Comparison of ENCODE assay signal across 8 mouse cellular contexts in the genomic region with DNA sequence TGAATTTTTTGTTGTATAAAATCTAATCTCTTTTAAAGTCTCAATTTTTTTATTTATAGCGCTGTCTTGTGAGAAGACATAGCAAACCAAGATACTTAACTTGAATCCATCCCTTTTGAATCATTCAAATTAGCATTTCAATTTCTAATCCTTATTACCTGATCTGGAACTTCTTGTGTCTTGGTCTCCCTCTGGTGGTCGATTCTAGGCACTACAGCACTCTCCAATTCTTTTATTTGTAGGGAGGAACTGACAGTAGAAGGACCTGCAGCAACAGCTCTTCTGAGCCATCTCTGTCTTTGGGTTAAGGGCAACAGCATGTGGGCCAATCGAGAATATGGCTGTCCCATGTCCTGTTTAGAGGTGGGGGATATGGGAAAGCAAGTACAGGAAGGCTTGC. TPM values are rescaled to one million over a fixed set of nuclear protein-coding genes. Genes with fewer than 3 reads are reported as not detected.
A peak's percentile ranks its signal among the peaks of the same experiment; 100 is the strongest.
DNase-seq lines count a peak whose midpoint lies in the region; ATAC-seq and TF ChIP-seq lines count a peak whose summit lies in the region.
"Had no signal": no experiment of that assay in that cellular context is flagged by ENCODE, and none has a peak within 500 bp of the region (broad histone marks: within the 10 kb centered on the region; RNA-seq: fewer than 3 reads in every experiment).

No protein-coding gene starts in this region.

- TF ChIP-seq EP300 in CH12.LX (IDR thresholded peaks at IDR 0.05; ENCODE audit: low read length), result no peak

- H3K4me2 ChIP-seq in kidney, embryonic 16.5 days (replicated peaks; ENCODE audit: low read depth, low read length), result no peak overlapping the region
- no peak overlapping the region for H3K4me2 ChIP-seq in CH12.LX (ENCODE audit: insufficient read depth, low read depth, poor library complexity, severe bottlenecking)

- H3K9me3 ChIP-seq in kidney, embryonic 16.5 days (ENCODE audit: low read length), result no peaks in the 10 kb centered on the region
- no peaks in the 10 kb centered on the region for H3K9me3 ChIP-seq in CH12.LX (replicated peaks; ENCODE audit: low read length)
- H3K9me3 ChIP-seq in embryonic facial prominence, embryonic 10.5 days, result no peaks in the 10 kb centered on the region

- H3K4me1 ChIP-seq in kidney, embryonic 16.5 days (ENCODE audit: insufficient read depth, low read length), result no peaks in the 10 kb centered on the region
- no peaks in the 10 kb centered on the region for H3K4me1 ChIP-seq in CH12.LX (ENCODE audit: control insufficient read depth in 1 of 2, insufficient read depth in 2 of 2)
- H3K4me1 ChIP-seq in embryonic facial prominence, embryonic 10.5 days, result no peaks in the 10 kb centered on the region
- H3K4me1 ChIP-seq in small intestine, adult 2 months (ENCODE audit: control insufficient read depth, insufficient read depth, insufficient read length, low read length), result no peaks in the 10 kb centered on the region

- no peaks in the 10 kb centered on the region for H3K27me3 ChIP-seq in kidney, embryonic 16.5 days (ENCODE audit: insufficient read depth, low read length)
- peaks cover 76% of the 10 kb centered on the region for H3K27me3 ChIP-seq in CH12.LX (replicated peaks)
- H3K27me3 ChIP-seq in embryonic facial prominence, embryonic 10.5 days (replicated peaks; ENCODE audit: low read depth, poor library complexity, severe bottlenecking), result no peaks in the 10 kb centered on the region
- no peaks in the 10 kb centered on the region for H3K27me3 ChIP-seq in small intestine, adult 2 months (ENCODE audit: control insufficient read depth, insufficient read depth, low read length)

- no peak overlapping the region for H3K9ac ChIP-seq in kidney, embryonic 16.5 days (replicated peaks; ENCODE audit: low read length)
- no peak overlapping the region for H3K9ac ChIP-seq in CH12.LX (ENCODE audit: insufficient read depth, low read depth)

- peak; percentile 67 to 74 for TF ChIP-seq CTCF in CH12.LX (conservative IDR thresholded peaks at IDR 0.05 in 1 of 2, IDR thresholded peaks at IDR 0.05 in 1 of 2; ENCODE audit: low read depth in 2 of 2, low read length in 2 of 2)
- TF ChIP-seq CTCF in small intestine, adult 2 months (IDR thresholded peaks at IDR 0.05; ENCODE audit: extremely low read depth, insufficient read length, insufficient replicate concordance, low read depth, low read length), result 0 out of 2 replicates have a peak, but pooled peaks have one; percentile 41

- ATAC-seq in kidney, embryonic 16.5 days (ENCODE audit: low FRiP score, low TSS enrichment), result no peak

- H3K4me3 ChIP-seq in kidney, embryonic 16.5 days (ENCODE audit: low read length), result no peak overlapping the region
- no peak overlapping the region for H3K4me3 ChIP-seq in CH12.LX (replicated peaks in 1 of 3; ENCODE audit: low read depth in 2 of 3, low read length in 2 of 3, poor library complexity in 1 of 3)
- H3K4me3 ChIP-seq in embryonic facial prominence, embryonic 10.5 days, result no peak overlapping the region
- no peak overlapping the region for H3K4me3 ChIP-seq in small intestine, adult 2 months (ENCODE audit: low read depth, low read length)
- H3K4me3 ChIP-seq: myocyte had no signal

- TF ChIP-seq RAD21 in CH12.LX (IDR thresholded peaks at IDR 0.05; ENCODE audit: low read depth, low read length), result no peak; the same call in none of the 2 replicates

- peak; percentile 10 for DNase-seq in kidney, adult 18-20 months
- DNase-seq in CH12.LX (ENCODE audit: extremely low read depth) (peak; percentile 46), R1 (ENCODE audit: low read depth, low spot score) (peak; percentile 62)
- DNase-seq in embryonic facial prominence, embryonic 10.5 days (ENCODE audit: low spot score), result peak; percentile 56
- DNase-seq in left cerebral cortex, postnatal 4 days, result peak; percentile 21

- no peaks in the 10 kb centered on the region for H3K79me2 ChIP-seq in CH12.LX (replicated peaks; ENCODE audit: control insufficient read depth, extremely low read depth, insufficient read depth, poor library complexity, severe bottlenecking)

- intact Hi-C loops in left cerebral cortex, postnatal 4 days (cut with DNase I), result loop anchor here (5.0 kb wide), 1 partner anchor 115 kb away; no protein-coding TSS in a partner anchor

- in situ Hi-C loops in CH12.LX (cut with MboI; ENCODE audit: low pct_ligation_motif_present, low pct_unique_long_range_greater_than_20kb, low sequenced_read_pairs), result no loop called here

- H3K27ac ChIP-seq in kidney, embryonic 16.5 days (ENCODE audit: low read length), result no peak overlapping the region
- H3K27ac ChIP-seq in CH12.LX (ENCODE audit: insufficient read depth, low read depth), result no peak overlapping the region
- H3K27ac ChIP-seq in embryonic facial prominence, embryonic 10.5 days (replicated peaks), result no peak overlapping the region
- no peak overlapping the region for H3K27ac ChIP-seq in small intestine, adult 2 months (ENCODE audit: insufficient read depth, low read depth, low read length)

- 10% methylated on average over 3 of the region's 3 CpGs for WGBS in kidney, embryonic 16.5 days
- WGBS in embryonic facial prominence, embryonic 10.5 days, result 13% methylated on average over 3 of the region's 3 CpGs
- WGBS in small intestine, adult 2 months, result 4% methylated on average over 3 of the region's 3 CpGs

- dilution Hi-C loops in CH12.LX (cut with MboI; ENCODE audit: extremely low pct_ligation_motif_present, extremely low pct_unique_long_range_greater_than_20kb, low sequenced_read_pairs), result no loop called here

- TF ChIP-seq POLR2A in CH12.LX (IDR thresholded peaks at IDR 0.05; ENCODE audit: low read depth, low read length), result no peak
- TF ChIP-seq POLR2A in small intestine, adult 2 months (IDR thresholded peaks at IDR 0.05; ENCODE audit: low read depth, low read length), result no peak

- no peaks in the 10 kb centered on the region for H3K36me3 ChIP-seq in kidney, embryonic 16.5 days (ENCODE audit: insufficient read depth, low read length)
- no peaks in the 10 kb centered on the region for H3K36me3 ChIP-seq in CH12.LX (replicated peaks in 1 of 2; ENCODE audit: control insufficient read depth in 1 of 2, insufficient read depth in 1 of 2, low read length in 1 of 2)
- no peaks in the 10 kb centered on the region for H3K36me3 ChIP-seq in embryonic facial prominence, embryonic 10.5 days (replicated peaks)
- H3K36me3 ChIP-seq in small intestine, adult 2 months (ENCODE audit: control insufficient read depth, insufficient read depth, low read length), result no peaks in the 10 kb centered on the region

TF ChIP-seq in CH12.LX, 34 proteins besides CTCF, POLR2A, EP300 and RAD21:
- TF ChIP-seq MXI1 (IDR thresholded peaks at IDR 0.05; ENCODE audit: low read depth, low read length) (no peak), SMC3 (IDR thresholded peaks at IDR 0.05; ENCODE audit: low read depth, low read length) (peak; percentile 22; the same call in 1 of the 2 replicates)
TF ChIP-seq in CH12.LX: peak in this region for 1.

RNA-seq across cellular contexts. Expression of a gene that starts 5.4 kb away (rescaled TPM):
- 0.77 TPM in 1 of 2 replicates, not detected in the other for polyA plus RNA-seq in kidney, embryonic 16.5 days (2015; fragmentation: Nextera tagmentation; extraction: Ambion mirVana)
- not detected in 2 replicates for total RNA-seq in CH12.LX (2012; rRNA removed)
- not detected in 2 replicates for total RNA-seq in CH12.LX (2014; rRNA removed)
- polyA plus RNA-seq in CH12.LX (2012; ENCODE audit: insufficient read length, low read depth), result not detected in 2 replicates
- polyA plus RNA-seq in embryonic facial prominence, embryonic 10.5 days (2016; fragmentation: Nextera tagmentation; extraction: Ambion mirVana), result not detected in 2 replicates
- total RNA-seq in left cerebral cortex, postnatal 4 days (2021), result not detected
- 0.63 and 95.5 TPM in 2 replicates for polyA plus RNA-seq in small intestine, adult 2 months (2012; rRNA removed)

Comparison
In these comparisons a context has a peak if more than half of its experiments do, and no peak if none do; other contexts are left out.
1. DNase-seq: peak in every context shown above with its lines; median percentile 62 in R1; 56 in embryonic facial prominence, embryonic 10.5 days; 46 in CH12.LX; 21 in left cerebral cortex, postnatal 4 days; 10 in kidney, adult 18-20 months.